Mouse (Mus musculus) G1E (cell line): ENCODE data around the gene Gna15. TPM values are rescaled to one million over a fixed set of nuclear protein-coding genes. Genes with fewer than 3 reads are reported as not detected.

Experiments used
- ATAC-seq: 2 replicates; pipeline ENCODE4 v1.8.0; 2016; ENCODE audit warnings: mild to moderate bottlenecking; ENCODE audit not compliant: insufficient number of reproducible peaks, poor library complexity, low FRiP score, severe bottlenecking; ENCODE audit errors: extremely low read depth
- DNase-seq: peaks from one replicate; pipeline ENCODE4 v3.0.0; 2012; ENCODE audit warnings: low spot score
- H3K27me3 ChIP-seq: 2 replicates; pipeline ENCODE4 v1.6.1; 2012; ENCODE audit warnings: mild to moderate bottlenecking, low read length, inconsistent platforms; ENCODE audit not compliant: insufficient read depth
- H3K36me3 ChIP-seq: replicated peaks from 2 replicates; pipeline ENCODE3; 2012; ENCODE audit warnings: mild to moderate bottlenecking, inconsistent platforms
- H3K4me1 ChIP-seq: 2 replicates; pipeline ENCODE4 v1.6.1; 2012; ENCODE audit warnings: low read depth, low read length, inconsistent platforms, mixed read lengths; ENCODE audit not compliant: insufficient read depth
- H3K4me3 ChIP-seq: 2 replicates; pipeline ENCODE4 v1.5.1; 2012; ENCODE audit warnings: low read depth, mild to moderate bottlenecking, inconsistent platforms, low read length, moderate library complexity, mixed read lengths
- H3K9me3 ChIP-seq: replicated peaks from 2 replicates; pipeline ENCODE4 v1.6.1; 2012; ENCODE audit warnings: inconsistent platforms
- CTCF ChIP-seq: IDR thresholded peaks from 2 replicates; pipeline ENCODE4 v1.5.1; 2012; ENCODE audit warnings: low read depth, low read length, inconsistent platforms, mixed read lengths
- GATA1 ChIP-seq: IDR thresholded peaks from 2 replicates; pipeline ENCODE4 v1.6.1; 2012; ENCODE audit warnings: borderline replicate concordance, low read length, inconsistent platforms, mixed read lengths
- GATA2 ChIP-seq: IDR thresholded peaks from 2 replicates; pipeline ENCODE4 v1.6.1; 2012; ENCODE audit warnings: low read depth, low read length, inconsistent platforms, borderline replicate concordance
- POLR2AphosphoS5 ChIP-seq: IDR thresholded peaks from 2 replicates; pipeline ENCODE4 v1.6.1; 2012; ENCODE audit warnings: low read depth, low read length, inconsistent platforms; ENCODE audit not compliant: insufficient replicate concordance
- TAL1 ChIP-seq: conservative IDR thresholded peaks from 2 replicates; pipeline ENCODE4 v1.6.1; 2012; ENCODE audit warnings: low read depth, low read length, inconsistent platforms, mixed read lengths
- polyA plus RNA-seq: library from polyadenylated mRNA; stranded (reverse); fragments of >175 nt; gene quantifications from 2 replicates; pipeline ENCODE4 v1.2.3, GENCODE M21; 2012
- total RNA-seq, 2 experiments: library from RNA; stranded (forward) in 1 of 2; stranded (reverse) in 1 of 2; fragments of 200-1000 nt in 1 of 2; fragments of >200 nt in 1 of 2; fragmentation: Nextera tagmentation in 1 of 2; gene quantifications; 2 replicates each; pipeline ENCODE4 v1.2.3; 2014 to 2017

The Gna15 gene
- total and polyA plus RNA-seq, 3 experiments: 16.5 to 22.5 (median 20.1) TPM

GRCm38 (mm10) chr10:81462917-81463316, 61.1 kb downstream of the Gna15 start:
- TF ChIP-seq GATA1 (no peak), POLR2AphosphoS5 (no peak), CTCF (no peak)
- ATAC-seq: no peak
- Histone ChIP-seq H3K36me3 (no peaks in the 10 kb centered on the region), H3K9me3 (no peaks in the 10 kb centered on the region), H3K27me3 (peaks cover 72% of the 10 kb centered on the region), H3K4me1 (peaks cover 61% of the 10 kb centered on the region), H3K4me3 (no peak overlapping the region)
- DNase-seq: no peak

DNA sequence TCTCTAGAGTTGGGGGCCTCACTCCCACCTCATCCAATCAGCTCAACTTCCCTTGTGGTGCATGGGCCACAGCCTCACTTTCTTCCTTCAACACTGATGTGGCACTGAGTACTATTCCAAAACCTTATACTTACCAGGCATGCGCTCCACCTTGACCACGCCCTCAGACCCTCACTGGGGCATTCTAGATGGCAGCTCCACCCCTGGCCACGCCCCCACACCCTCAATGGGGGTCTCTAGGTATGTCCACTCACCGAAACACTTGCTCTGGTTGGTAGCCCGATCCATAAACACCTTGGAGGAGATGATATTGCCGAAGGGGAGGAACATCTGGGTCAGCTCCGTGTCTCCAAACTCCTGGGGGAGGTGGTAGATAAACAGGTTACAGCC, 61.6 kb downstream of the Gna15 start:
- no peak for ATAC-seq
- Histone ChIP-seq H3K9me3 (no peaks in the 10 kb centered on the region), H3K4me3 (no peak overlapping the region; the same call in 1 of the 2 replicates), H3K4me1 (peaks cover 64% of the 10 kb centered on the region), H3K27me3 (peaks cover 67% of the 10 kb centered on the region), H3K36me3 (no peaks in the 10 kb centered on the region)
- DNase-seq: no peak
- TF ChIP-seq TAL1 (no peak), GATA1 (no peak), CTCF (no peak), POLR2AphosphoS5 (no peak), GATA2 (no peak)

DNA sequence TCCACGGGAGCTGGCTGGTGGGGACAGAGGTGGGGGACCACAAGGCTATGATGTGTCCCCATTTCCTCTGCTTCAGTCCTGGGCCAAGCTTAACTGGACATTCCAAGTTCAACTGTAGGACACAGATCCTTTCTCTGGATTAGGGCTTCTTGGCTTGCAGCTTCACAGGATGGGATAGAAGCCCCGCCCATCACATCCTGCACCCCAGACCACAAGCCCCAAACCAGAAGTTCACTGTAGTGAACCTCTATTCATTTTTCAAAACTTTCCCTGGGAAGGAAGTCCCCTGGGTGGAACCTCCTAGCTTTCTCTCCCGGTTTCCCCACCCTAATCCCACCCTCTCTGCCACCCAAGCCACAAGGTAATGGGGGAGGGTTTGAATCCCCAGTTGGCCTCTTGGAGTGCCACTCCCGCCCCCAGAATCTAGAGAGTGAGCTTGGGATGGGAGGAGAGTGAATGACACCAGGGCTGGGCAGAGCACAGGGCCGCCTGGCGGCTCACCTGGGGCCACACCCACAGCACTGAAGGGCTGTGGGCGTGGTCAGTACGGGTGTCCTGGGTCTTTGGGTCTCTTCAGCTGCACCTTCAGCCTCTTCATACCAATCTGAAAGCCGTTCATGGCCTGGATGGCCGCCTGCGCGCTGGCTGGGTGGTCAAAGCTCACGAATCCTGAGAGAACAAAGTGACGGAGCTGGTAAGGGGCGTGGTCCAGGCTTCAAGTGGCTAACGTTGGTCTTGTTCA, 62.2 kb downstream of the Gna15 start:
- Histone ChIP-seq H3K4me1 (peaks cover 67% of the 10 kb centered on the region), H3K27me3 (peaks cover 62% of the 10 kb centered on the region), H3K36me3 (no peaks in the 10 kb centered on the region), H3K9me3 (no peaks in the 10 kb centered on the region), H3K4me3 (no peak overlapping the region; the same call in 1 of the 2 replicates)
- no peak for TF ChIP-seq GATA1
- TF ChIP-seq TAL1: no peak
- DNase-seq (no peak), ATAC-seq (no peak)

DNA sequence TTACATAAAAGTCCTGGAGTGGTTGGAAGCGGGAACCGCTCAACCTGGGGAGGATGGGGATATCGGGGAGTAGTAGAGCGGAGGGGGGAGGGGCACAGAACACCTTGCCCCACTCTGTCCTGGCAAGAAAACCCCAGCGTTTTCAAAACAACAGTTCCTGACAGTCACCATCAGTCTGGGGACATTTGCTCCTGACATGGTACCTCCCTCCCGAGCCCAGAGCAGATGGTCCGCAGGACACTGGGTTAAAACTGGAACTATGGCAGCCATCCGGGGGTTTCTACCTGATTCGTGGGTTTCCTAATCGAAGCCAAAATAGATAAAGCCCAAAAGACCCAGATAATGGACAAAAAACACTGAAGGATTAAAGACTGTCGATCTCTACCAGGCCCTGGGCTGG, 63.1 kb downstream of the Gna15 start:
- Histone ChIP-seq H3K4me1 (peaks cover 72% of the 10 kb centered on the region), H3K27me3 (peaks cover 55% of the 10 kb centered on the region), H3K4me3 (no peak overlapping the region), H3K9me3 (no peaks in the 10 kb centered on the region), H3K36me3 (no peaks in the 10 kb centered on the region)
- ATAC-seq (no peak), DNase-seq (no peak)
- TF ChIP-seq GATA1 (no peak), GATA2 (no peak), TAL1 (no peak), POLR2AphosphoS5 (no peak), CTCF (no peak)

DNA sequence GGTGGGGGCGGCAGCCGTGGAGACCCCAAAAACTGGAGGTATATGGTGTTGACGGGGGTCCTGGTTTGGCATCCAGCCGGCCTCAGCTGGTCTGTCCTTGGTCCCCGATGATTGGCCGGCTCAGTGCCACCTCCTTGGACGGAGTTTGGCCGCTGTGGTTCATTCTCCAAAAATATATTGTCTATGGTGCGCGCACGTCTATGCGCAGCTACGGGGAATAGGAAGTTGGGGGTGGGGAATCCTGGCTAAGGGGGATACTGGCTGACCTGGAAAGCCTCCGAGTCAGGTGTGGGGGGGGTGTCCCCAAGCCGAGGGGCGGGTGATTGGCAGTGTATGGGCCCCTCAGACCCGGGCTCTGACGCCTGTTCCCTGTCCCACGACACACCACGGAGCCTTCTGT, 63.6 kb downstream of the Gna15 start:
- H3K4me3 ChIP-seq: no peak overlapping the region
- H3K36me3 ChIP-seq: no peaks in the 10 kb centered on the region

DNA sequence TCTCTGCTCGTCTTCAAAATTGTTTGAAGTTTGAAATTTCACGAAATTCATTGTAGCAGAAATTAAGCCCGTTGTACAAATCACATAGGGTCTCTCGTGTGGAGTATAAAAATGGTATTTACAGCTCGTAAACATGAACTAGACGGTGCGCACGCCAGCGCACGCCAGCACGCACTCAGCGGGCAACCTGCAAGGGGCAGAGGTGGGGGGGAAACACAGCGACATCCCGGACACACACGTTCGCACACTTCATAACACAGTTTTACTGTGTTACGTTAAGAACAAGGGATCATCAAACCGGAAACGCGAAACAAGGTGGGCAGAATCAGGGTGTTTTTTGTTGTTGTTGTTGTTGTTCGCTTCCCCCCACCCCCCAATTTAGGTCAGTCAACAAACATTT, 64.6 kb downstream of the Gna15 start:
- peaks cover 62% of the 10 kb centered on the region for H3K4me1 ChIP-seq
- peaks cover 56% of the 10 kb centered on the region for H3K27me3 ChIP-seq
- ATAC-seq (no peak), DNase-seq (no peak)
- no peak overlapping the region for H3K4me3 ChIP-seq
- no peak for TF ChIP-seq POLR2AphosphoS5
- no peak for TF ChIP-seq CTCF
- no peak for TF ChIP-seq GATA1
- no peak for TF ChIP-seq TAL1
- no peak for TF ChIP-seq GATA2
- no peaks in the 10 kb centered on the region for H3K9me3 ChIP-seq
- no peaks in the 10 kb centered on the region for H3K36me3 ChIP-seq

More for the DNA sequence above, 63.6 kb downstream of the Gna15 start:
- Histone ChIP-seq H3K27me3 (peaks cover 56% of the 10 kb centered on the region), H3K9me3 (no peaks in the 10 kb centered on the region), H3K4me1 (peaks cover 72% of the 10 kb centered on the region)
- ATAC-seq: no peak
- DNase-seq: no peak
- TF ChIP-seq GATA2 (no peak), POLR2AphosphoS5 (no peak), TAL1 (no peak), CTCF (no peak), GATA1 (no peak)

DNA sequence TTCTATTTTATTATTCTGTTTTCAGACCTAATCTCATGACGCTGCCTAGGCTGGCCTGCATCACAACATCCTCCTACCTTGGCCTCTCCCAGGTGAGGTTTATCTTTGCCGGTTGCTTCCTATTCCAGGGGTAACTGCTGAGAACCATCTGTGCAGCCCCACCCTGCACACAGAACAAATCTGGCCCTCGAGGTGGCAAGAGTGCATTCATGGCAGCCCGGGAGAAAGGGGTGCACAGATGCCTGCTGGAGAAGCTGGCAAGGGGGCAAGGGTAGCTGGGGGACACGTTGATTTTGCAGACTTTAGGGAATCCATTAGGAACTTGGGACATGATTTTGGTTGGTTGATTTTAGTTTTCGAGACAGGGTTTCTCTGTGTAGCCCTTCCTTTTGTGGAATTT, 65.8 kb downstream of the Gna15 start:
- no peak for TF ChIP-seq CTCF
- no peak for TF ChIP-seq POLR2AphosphoS5
- TF ChIP-seq TAL1: no peak
- TF ChIP-seq GATA2: no peak
- TF ChIP-seq GATA1: no peak
- DNase-seq: no peak
- no peak for ATAC-seq
- H3K27me3 ChIP-seq: peaks cover 54% of the 10 kb centered on the region
- peaks cover 53% of the 10 kb centered on the region for H3K4me1 ChIP-seq
- no peaks in the 10 kb centered on the region for H3K36me3 ChIP-seq
- no peak overlapping the region for H3K4me3 ChIP-seq
- H3K9me3 ChIP-seq: no peaks in the 10 kb centered on the region
